Mouse (Mus musculus) kidney, embryonic 16.5 days (tissue): Measurements from ENCODE around the gene Tpp1. TPM values are rescaled to one million over a fixed set of nuclear protein-coding genes. Genes with fewer than 3 reads are reported as not detected.

Source experiments
- polyA plus RNA-seq: library from polyadenylated mRNA; unstranded; fragments of >200 nt; fragmentation: Nextera tagmentation; extraction: Ambion mirVana; gene quantifications from 2 replicates; pipeline ENCODE4 v1.2.1, GENCODE M21; 2015

The Tpp1 gene
- polyA plus RNA-seq, 1 experiment from 2014 or later, result 123 TPM

Other genes starting within 250 kb of the Tpp1 start
- 58.7 and 60.7 TPM in 2 replicates for gene Smpd1, start 197.9 kb downstream of the Tpp1 start, polyA plus RNA-seq
- 62.1 and 62.2 TPM in 2 replicates for gene Apbb1, start 170.6 kb downstream of the Tpp1 start, polyA plus RNA-seq
- gene Hpx, start 152.1 kb downstream of the Tpp1 start, polyA plus RNA-seq, result 1.3 and 1.7 TPM in 2 replicates
- 38.7 and 39.2 TPM in 2 replicates for gene Trim3, start 118.7 kb downstream of the Tpp1 start, polyA plus RNA-seq
- gene Timm10b, start 112.2 kb downstream of the Tpp1 start, polyA plus RNA-seq, result 164 and 183 TPM in 2 replicates
- gene Arfip2, start 111.8 kb downstream of the Tpp1 start, polyA plus RNA-seq, result 92.4 and 92.5 TPM in 2 replicates
- gene Gm45799, start 111.7 kb downstream of the Tpp1 start, polyA plus RNA-seq, result 13.1 and 32.4 TPM in 2 replicates
- gene Dnhd1, start 101.4 kb downstream of the Tpp1 start, polyA plus RNA-seq, result 1.7 and 2.0 TPM in 2 replicates
- gene Ilk, start 15.6 kb downstream of the Tpp1 start, polyA plus RNA-seq, result 377 and 439 TPM in 2 replicates
- gene Rrp8, start 14.8 kb downstream of the Tpp1 start, polyA plus RNA-seq, result 42.9 TPM in 2 replicates
- 107 and 121 TPM in 2 replicates for gene Taf10, start 7.9 kb downstream of the Tpp1 start, polyA plus RNA-seq
- 10.4 and 10.5 TPM in 2 replicates for gene Dchs1, start 35.4 kb upstream of the Tpp1 start, polyA plus RNA-seq
- 378 and 386 TPM in 2 replicates for gene Mrpl17, start 58.9 kb upstream of the Tpp1 start, polyA plus RNA-seq
- 0.59 TPM in 1 of 2 replicates, not detected in the other for gene Gm4070, start 201.7 kb upstream of the Tpp1 start, polyA plus RNA-seq